ENCODE assay signal across 9 mouse cellular contexts in the genomic region with DNA sequence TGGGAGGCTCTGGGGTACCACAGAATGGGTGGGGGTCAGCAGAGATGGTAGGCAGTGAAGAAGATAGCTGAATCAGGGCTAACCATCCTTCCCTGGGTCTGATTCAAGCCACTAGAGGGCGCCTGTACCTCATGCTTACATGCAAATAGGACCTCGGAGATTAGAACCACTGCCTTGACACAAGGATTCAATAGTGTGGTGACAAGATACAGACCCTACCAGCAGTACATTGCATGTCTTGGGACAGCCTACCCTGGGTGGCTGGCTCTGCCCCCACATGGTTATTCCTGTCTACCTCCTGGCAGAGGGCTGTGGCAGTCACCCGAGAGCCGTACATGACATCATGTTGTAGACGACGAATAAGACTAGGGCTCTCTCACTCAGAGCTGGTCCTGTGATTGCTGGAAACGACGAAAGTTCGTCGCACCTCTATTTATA. TPM values are rescaled to one million over a fixed set of nuclear protein-coding genes. Genes with fewer than 3 reads are reported as not detected.
DNase-seq lines count a peak whose midpoint lies in the region; ATAC-seq lines count a peak whose summit lies in the region.
"Had no signal": no experiment of that assay in that cellular context is flagged by ENCODE, and none has a peak within 500 bp of the region (broad histone marks: within the 10 kb centered on the region; RNA-seq: fewer than 3 reads in every experiment).

No protein-coding gene starts in this region.

- peaks cover 9% of the 10 kb centered on the region for H3K36me3 ChIP-seq in embryonic facial prominence, embryonic 14.5 days (ENCODE audit: control insufficient read depth, insufficient read depth, low read length)
- H3K36me3 ChIP-seq in limb, embryonic 11.5 days (ENCODE audit: control insufficient read depth, insufficient read depth, low read length): no peaks in the 10 kb centered on the region
- no peaks in the 10 kb centered on the region for H3K36me3 ChIP-seq in midbrain, embryonic 15.5 days (replicated peaks)

- ATAC-seq in embryonic facial prominence, embryonic 14.5 days (ENCODE audit: low read depth): peak; percentile 47
- ATAC-seq in limb, embryonic 11.5 days (ENCODE audit: insufficient number of reproducible peaks, low FRiP score, low TSS enrichment, low read depth): peak; percentile 40; the same call in 1 of the 2 replicates
- ATAC-seq in midbrain, embryonic 15.5 days (replicated peaks): peak; percentile 82

- H3K4me3 ChIP-seq in embryonic facial prominence, embryonic 14.5 days (ENCODE audit: low read depth, low read length): no peak overlapping the region
- no peak overlapping the region for H3K4me3 ChIP-seq in limb, embryonic 11.5 days (ENCODE audit: low read depth, low read length)
- H3K4me3 ChIP-seq in midbrain, embryonic 15.5 days: no peak overlapping the region
- H3K4me3 ChIP-seq: erythroblast, embryonic 14.5 days had no signal

- no peak overlapping the region for H3K4me2 ChIP-seq in embryonic facial prominence, embryonic 14.5 days (ENCODE audit: low read depth, low read length)
- H3K4me2 ChIP-seq in limb, embryonic 11.5 days (ENCODE audit: low read depth, severe bottlenecking): no peak overlapping the region
- H3K4me2 ChIP-seq in midbrain, embryonic 15.5 days: no peak overlapping the region

- H3K27me3 ChIP-seq in embryonic facial prominence, embryonic 14.5 days (replicated peaks; ENCODE audit: control insufficient read depth, insufficient read depth, low read length): no peaks in the 10 kb centered on the region
- no peaks in the 10 kb centered on the region for H3K27me3 ChIP-seq in limb, embryonic 11.5 days (ENCODE audit: control insufficient read depth, insufficient read depth, low read length)
- no peaks in the 10 kb centered on the region for H3K27me3 ChIP-seq in midbrain, embryonic 15.5 days (replicated peaks)

- peaks cover 13% of the 10 kb centered on the region for H3K4me1 ChIP-seq in embryonic facial prominence, embryonic 14.5 days (ENCODE audit: control insufficient read depth, insufficient read depth, low read length)
- H3K4me1 ChIP-seq in limb, embryonic 11.5 days (ENCODE audit: control insufficient read depth, insufficient read depth, low read length): peaks cover 26% of the 10 kb centered on the region
- no peaks in the 10 kb centered on the region for H3K4me1 ChIP-seq in midbrain, embryonic 15.5 days

- no peaks in the 10 kb centered on the region for H3K9me3 ChIP-seq in embryonic facial prominence, embryonic 14.5 days (ENCODE audit: control insufficient read depth, low read length)
- no peaks in the 10 kb centered on the region for H3K9me3 ChIP-seq in limb, embryonic 11.5 days (ENCODE audit: control insufficient read depth, low read length)
- H3K9me3 ChIP-seq in midbrain, embryonic 15.5 days: no peaks in the 10 kb centered on the region

- WGBS in embryonic facial prominence, embryonic 14.5 days: 47% methylated on average over 10 of the region's 10 CpGs
- WGBS in limb, embryonic 11.5 days: 54% methylated on average over 10 of the region's 10 CpGs
- 66% methylated on average over 10 of the region's 10 CpGs for WGBS in midbrain, embryonic 15.5 days

- no peak overlapping the region for H3K9ac ChIP-seq in embryonic facial prominence, embryonic 14.5 days (ENCODE audit: low read depth, low read length)
- H3K9ac ChIP-seq in limb, embryonic 11.5 days (ENCODE audit: low read length): no peak overlapping the region
- no peak overlapping the region for H3K9ac ChIP-seq in midbrain, embryonic 15.5 days

- H3K27ac ChIP-seq in embryonic facial prominence, embryonic 14.5 days (replicated peaks; ENCODE audit: low read depth, low read length): no peak overlapping the region; the same call in none of the 2 replicates
- H3K27ac ChIP-seq in limb, embryonic 11.5 days (replicated peaks; ENCODE audit: low read depth, low read length): no peak overlapping the region
- no peak overlapping the region for H3K27ac ChIP-seq in midbrain, embryonic 15.5 days

- DNase-seq in CD4-positive helper T cell, adult 2 months (ENCODE audit: low read depth, low spot score): peak; percentile 59
- peak; percentile 66 for DNase-seq in adrenal gland, postnatal 25 days
- peak; percentile 85 for DNase-seq in embryonic facial prominence, embryonic 14.5 days (ENCODE audit: low spot score)
- DNase-seq in heart, adult 8-10 months (ENCODE audit: low spot score): peak; percentile 78
- peak; percentile 45 to 72 for DNase-seq in kidney, adult 8-10 months
- DNase-seq in limb, embryonic 11.5 days (ENCODE audit: low spot score): peak; percentile 79
- DNase-seq in spleen, postnatal 4 days (ENCODE audit: low spot score in 2 of 2): peak; percentile 36 to 80

RNA-seq across cellular contexts. Expression of gene Tgoln1, which starts 30.6 kb away (rescaled TPM):
- total RNA-seq in adrenal gland, postnatal 25 days (2021): 176 and 187 TPM in 2 replicates
- polyA plus RNA-seq in embryonic facial prominence, embryonic 14.5 days (2014; fragmentation: Nextera tagmentation; extraction: Ambion mirVana): 33.8 and 34.7 TPM in 2 replicates
- total RNA-seq in heart, adult 8-10 months (2022): 10 to 100 TPM; 63.6 to 67.4 (median 65.5) TPM
- 24.6 and 25.2 TPM in 2 replicates for polyA plus RNA-seq in limb, embryonic 11.5 days (2014; fragmentation: Nextera tagmentation; extraction: Ambion mirVana)
- 38.0 and 38.7 TPM in 2 replicates for polyA plus RNA-seq in midbrain, embryonic 15.5 days (2015; fragmentation: Nextera tagmentation; extraction: Ambion mirVana)

RNA-seq across cellular contexts. Expression of gene Retsat, which starts 49.1 kb away (rescaled TPM):
- 309 and 334 TPM in 2 replicates for total RNA-seq in adrenal gland, postnatal 25 days (2021)
- 16.4 and 18.2 TPM in 2 replicates for polyA plus RNA-seq in embryonic facial prominence, embryonic 14.5 days (2014; fragmentation: Nextera tagmentation; extraction: Ambion mirVana)
- total RNA-seq in heart, adult 8-10 months (2022): 100 to 1,000 TPM; 170 to 247 (median 189) TPM
- polyA plus RNA-seq in limb, embryonic 11.5 days (2014; fragmentation: Nextera tagmentation; extraction: Ambion mirVana): 10.5 and 11.2 TPM in 2 replicates
- polyA plus RNA-seq in midbrain, embryonic 15.5 days (2015; fragmentation: Nextera tagmentation; extraction: Ambion mirVana): 6.1 and 7.2 TPM in 2 replicates

RNA-seq across cellular contexts. Expression of gene Elmod3, which starts 49.2 kb away (rescaled TPM):
- 23.3 and 24.4 TPM in 2 replicates for total RNA-seq in adrenal gland, postnatal 25 days (2021)
- 18.7 and 18.8 TPM in 2 replicates for polyA plus RNA-seq in embryonic facial prominence, embryonic 14.5 days (2014; fragmentation: Nextera tagmentation; extraction: Ambion mirVana)
- 10 to 100 TPM; 12.1 to 16.4 (median 14.5) TPM for total RNA-seq in heart, adult 8-10 months (2022)
- 15.8 and 16.8 TPM in 2 replicates for polyA plus RNA-seq in limb, embryonic 11.5 days (2014; fragmentation: Nextera tagmentation; extraction: Ambion mirVana)
- 16.5 and 17.4 TPM in 2 replicates for polyA plus RNA-seq in midbrain, embryonic 15.5 days (2015; fragmentation: Nextera tagmentation; extraction: Ambion mirVana)
